Mouse (Mus musculus) liver, adult (tissue): Measurements from ENCODE around the gene Olfr322.

Experiments used
- GATA4 ChIP-seq: IDR thresholded peaks from 2 replicates; pipeline ENCODE4 v1.6.1; 2014; ENCODE audit warnings: mild to moderate bottlenecking, low read length; ENCODE audit not compliant: insufficient replicate concordance

Gene Olfr322

DNA sequence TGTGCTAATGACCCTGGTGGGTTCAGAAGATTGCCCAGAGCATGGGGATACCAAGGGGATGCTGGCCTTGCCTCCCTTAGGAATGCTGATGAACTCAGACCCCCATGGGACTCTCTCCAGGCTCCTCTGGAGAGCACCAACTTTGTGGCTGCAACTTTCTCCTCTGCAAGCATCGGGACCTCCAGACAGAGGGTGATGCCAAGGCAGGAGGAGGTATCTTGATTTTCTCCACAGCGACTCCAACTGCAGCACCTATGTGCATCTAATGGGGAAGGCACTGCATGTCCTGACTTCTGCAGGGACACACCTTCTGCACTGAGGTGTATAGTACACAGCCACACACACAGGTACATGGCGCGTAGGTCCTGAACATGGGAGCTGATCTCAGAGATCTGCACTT lies at the start of gene Olfr322:
Gene Olfr322, plus strand, starts transcription at position 187 of the 400 bp plus-strand sequence.
- TF ChIP-seq GATA4, result no peak

DNA sequence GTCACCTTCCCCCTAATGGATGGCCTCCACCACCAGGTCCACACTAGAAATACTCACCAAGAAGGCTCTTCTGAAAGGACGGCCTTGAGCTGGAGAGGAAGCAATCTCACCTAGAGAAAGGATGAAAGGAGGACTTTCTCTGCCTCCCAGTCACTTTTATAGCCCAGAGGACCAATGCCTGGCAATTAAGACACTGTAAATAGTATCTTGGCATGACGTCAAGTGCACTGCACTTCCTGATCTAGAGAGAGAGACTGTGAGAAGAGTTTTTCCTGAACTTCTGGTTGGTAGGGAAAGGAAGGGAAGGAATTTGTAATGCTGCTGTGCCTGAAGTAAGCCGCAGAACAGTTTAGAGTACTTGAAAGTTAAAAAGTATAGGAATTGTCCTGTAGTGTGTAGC lies 45.2 kb upstream of the Olfr322 start:
- TF ChIP-seq GATA4, result no peak

DNA sequence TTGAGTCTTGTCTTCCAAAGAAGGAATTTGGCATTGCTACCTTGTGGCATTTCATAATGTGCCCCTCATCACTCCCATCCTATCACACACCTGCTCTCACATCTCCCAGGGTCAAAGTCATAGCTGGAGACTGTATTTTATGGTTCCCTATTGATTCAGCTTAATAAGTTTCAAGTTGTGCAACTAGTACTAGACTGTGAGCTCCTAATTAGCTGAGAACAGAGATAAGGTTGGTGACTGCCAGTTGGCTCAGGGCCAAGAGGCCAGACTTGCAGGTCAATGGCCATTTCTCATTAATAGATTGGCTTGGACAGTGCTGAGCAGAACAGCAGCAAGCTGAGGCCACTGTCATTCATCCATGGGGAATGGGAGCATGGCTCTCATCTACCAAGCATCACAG lies 44.1 kb upstream of the Olfr322 start:
- TF ChIP-seq GATA4, result peak; percentile 67; the same call in 1 of the 2 replicates

DNA sequence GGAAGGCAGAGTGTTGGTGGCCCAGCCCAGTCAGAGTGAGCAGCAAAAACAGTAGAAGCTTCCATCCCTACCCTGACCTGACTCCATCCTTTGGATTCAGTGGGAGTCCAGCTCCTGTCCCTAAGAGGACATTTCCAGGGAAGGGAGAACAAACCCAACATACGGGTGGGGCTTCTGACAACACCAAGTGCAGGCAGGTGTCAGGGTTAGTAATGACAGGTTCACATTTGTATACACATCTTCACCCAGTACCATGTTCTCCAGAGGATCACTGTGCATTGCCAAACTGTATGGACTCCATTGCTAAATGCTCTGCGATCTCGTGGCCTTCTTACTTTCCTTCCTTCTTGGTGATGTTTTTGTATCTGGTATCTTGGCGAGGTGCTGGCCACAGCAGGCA lies 42.6 kb upstream of the Olfr322 start, which contains the start of gene 2210407C18Rik:
Gene 2210407C18Rik, minus strand, starts transcription at position 101 of the 400 bp plus-strand sequence.
- no peak for TF ChIP-seq GATA4

DNA sequence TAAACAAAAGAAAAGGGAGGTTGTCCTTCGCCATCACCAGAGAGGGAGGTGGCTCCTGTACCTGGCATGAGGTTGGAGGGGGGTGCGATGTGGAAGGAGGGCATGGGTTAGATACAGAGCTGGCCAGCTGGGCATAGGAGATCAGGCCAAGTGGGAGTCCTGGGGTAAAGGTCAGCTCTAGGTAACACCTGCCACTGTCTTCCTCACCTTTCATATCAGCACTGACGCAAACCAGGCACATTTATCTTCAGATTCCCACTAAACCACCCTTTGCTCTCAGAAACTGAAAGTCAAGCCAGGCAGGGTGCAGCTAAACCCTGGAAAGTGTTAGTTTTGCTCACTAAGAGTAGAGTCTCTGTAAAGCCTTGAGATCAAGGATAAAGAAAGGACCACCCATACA lies 40.2 kb upstream of the Olfr322 start:
- no peak for TF ChIP-seq GATA4

DNA sequence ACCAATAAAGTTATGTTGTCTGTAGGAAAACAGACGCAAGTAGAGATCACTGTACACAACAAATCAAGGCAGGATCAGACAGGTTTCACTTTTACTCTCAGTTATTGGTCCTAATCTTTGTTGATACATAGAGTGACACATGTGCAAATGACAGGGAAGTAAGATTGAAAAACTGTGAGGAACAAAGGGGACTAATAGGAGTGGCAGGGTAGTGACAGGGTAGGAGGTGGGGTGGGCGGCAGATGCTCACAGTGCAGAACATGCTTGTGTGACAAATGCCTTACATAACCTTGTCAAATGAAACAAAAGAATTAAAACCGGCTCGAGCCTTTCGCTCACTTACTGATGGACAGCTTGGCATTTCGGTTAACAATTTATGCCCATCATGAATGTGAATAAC lies 39.8 kb upstream of the Olfr322 start:
- TF ChIP-seq GATA4, result no peak

DNA sequence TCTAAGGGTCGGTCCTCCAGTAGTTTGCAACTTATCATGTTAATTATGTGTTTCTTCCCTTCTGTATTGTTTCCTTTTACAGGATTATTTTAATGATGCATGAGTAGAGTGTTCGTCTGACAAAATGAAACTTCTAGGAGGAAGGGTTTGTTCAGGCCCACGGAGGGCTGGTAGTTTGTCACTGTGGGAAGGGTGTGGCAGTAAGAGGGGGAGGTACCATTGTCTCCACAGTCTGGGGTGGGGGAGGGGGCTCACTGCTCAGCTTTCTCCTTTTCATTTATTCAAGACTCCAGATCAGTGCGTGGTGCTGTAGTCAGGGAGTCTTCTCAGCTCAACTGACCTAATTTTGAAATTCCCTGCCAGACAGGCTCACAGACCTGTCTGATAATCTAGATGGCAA lies 32.4 kb upstream of the Olfr322 start:
- no peak for TF ChIP-seq GATA4

DNA sequence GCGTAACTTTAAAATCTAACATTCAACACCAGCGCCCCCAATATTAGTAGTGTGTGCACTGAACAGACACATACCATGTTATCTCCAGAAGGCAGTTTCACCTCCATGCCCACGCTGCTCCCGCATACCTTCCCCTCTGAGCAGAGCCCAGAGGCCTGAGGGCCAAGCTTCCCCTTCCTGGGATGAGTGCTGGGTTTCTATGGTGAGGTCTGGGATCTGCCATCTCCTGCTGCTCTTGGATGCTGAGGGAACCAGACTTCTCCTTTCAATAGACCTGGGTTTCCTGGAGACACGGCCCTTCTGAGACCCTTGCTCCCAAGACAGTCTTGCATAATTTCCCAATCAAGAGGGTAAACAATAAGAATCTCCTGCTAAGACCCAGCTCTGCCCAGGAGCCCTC lies 28.2 kb upstream of the Olfr322 start, which contains the start of gene Olfr323:
Gene Olfr323, minus strand, starts transcription at position 101 of the 400 bp plus-strand sequence.
- TF ChIP-seq GATA4, result no peak

DNA sequence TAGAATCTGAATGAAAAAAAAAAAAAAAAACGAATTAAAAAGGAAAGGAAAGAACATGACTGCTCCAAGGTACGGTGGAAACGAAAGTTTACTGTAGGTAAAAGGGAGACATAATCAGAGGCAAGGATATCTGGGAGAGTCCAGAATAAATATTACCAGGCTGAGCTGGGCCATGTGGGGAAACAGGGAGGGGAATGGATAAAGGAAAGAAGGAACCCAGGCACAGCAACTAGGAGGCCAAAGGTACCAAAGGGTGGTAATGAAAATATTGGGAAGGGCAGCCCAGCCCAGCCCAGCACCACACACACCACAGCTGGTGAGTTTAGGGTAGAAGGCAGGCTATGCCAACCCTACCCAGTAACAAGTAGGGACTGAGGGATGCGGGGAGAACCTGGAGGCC lies 23.7 kb upstream of the Olfr322 start:
- no peak for TF ChIP-seq GATA4

DNA sequence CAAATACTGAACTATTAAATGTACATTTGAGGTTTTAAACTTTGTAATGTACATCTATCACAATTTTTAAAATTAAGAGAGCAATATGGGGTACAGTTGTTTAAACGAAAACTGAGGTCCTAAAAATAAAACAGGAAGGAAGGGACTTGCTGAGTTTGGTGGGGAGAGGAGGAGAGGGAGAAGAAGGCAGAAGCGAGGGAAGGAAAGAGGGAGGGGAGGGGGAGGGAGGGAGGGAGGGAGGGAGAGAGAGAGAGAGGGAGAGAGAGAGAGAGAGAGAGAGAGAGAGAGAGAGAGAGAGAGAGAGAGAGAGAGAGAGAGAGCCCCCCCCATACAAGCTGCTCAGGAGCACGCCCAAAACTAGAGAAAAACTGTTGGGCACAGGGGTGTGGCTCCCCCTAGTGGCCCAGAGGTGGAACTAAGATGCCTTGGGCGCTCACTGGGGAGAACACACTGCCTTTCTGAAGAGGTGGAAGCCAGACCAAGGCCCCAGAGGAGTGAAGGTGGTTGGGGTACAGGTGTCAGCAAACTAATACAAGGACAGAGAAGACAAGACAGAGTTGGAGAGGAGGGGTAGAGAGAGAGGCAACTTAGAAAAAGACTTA lies 22.1 kb upstream of the Olfr322 start:
- TF ChIP-seq GATA4, result no peak

DNA sequence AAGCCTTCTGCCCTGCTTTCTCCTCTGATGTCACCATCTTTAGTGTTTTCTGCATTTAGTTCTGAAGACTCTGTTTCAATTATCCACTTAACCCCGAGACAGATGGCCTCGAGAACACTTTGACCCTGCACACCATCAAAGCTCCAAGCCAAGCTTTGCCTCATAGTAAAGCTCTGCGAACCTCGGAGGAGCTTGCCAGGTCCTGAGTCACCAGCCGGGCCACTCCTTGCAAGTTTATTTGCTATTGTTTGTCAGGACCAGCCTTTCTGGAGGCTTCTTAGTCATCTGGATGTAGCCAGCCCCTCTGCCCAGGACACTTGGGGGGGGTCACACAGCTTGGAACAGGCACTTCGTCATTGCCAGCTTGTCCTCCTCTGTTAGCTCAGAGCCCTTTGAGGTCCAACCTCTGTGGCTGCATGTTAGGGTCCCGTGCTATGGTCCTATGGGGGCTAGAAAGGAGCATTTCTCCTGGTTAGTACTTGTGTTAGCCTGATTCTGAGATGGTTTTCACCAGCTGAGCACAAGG lies 20.3 kb upstream of the Olfr322 start:
- TF ChIP-seq GATA4, result no peak

DNA sequence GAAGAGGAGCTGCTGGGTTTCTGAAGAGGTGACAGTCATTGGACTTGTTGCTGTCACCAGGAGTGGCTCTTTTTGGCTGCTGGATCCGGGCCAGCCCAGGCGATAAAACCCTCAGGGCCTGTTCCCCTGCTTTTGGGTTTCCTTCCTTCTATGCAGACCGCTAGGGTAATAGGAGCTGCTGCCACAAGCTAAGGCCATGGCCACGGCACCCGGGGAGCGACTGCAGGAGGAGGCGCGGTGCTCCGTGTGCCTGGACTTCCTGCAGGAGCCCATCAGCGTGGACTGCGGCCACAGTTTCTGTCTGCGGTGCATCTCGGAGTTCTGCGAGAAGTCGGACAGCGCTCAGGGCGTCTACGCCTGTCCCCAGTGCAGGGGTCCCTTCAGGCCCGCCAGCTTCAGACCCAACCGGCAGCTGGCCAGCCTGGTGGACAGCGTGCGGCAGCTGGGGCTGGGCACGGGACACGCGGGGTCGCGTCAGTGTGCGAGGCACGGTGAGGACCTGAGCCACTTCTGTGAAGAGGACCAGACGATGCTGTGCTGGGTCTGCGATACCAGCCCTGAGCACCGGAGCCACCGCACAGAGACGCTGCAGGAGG lies 18.2 kb upstream of the Olfr322 start, which contains the start of gene Trim58:
Gene Trim58, plus strand, starts transcription at position 194 of the 596 bp plus-strand sequence.
- TF ChIP-seq GATA4, result no peak

DNA sequence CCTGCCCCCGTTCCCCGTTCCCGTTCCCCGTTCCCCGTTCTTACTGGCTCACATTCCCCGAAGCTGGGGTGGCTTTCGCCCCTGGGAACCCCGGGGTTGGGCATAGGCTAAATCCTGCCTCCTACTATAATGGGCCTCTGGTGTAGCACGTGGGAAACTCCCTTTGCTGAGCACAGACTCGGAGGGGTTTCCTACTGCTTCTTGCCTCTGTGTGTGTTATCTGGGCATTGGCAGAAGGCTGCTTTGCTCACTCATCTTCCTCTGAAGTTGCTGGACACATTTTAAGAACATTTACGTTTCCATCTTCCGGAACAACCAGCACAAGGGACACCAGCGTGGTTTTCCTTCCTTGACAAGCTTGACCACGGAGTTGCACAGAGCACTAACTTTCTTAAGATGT lies 17.5 kb upstream of the Olfr322 start:
- no peak for TF ChIP-seq GATA4

DNA sequence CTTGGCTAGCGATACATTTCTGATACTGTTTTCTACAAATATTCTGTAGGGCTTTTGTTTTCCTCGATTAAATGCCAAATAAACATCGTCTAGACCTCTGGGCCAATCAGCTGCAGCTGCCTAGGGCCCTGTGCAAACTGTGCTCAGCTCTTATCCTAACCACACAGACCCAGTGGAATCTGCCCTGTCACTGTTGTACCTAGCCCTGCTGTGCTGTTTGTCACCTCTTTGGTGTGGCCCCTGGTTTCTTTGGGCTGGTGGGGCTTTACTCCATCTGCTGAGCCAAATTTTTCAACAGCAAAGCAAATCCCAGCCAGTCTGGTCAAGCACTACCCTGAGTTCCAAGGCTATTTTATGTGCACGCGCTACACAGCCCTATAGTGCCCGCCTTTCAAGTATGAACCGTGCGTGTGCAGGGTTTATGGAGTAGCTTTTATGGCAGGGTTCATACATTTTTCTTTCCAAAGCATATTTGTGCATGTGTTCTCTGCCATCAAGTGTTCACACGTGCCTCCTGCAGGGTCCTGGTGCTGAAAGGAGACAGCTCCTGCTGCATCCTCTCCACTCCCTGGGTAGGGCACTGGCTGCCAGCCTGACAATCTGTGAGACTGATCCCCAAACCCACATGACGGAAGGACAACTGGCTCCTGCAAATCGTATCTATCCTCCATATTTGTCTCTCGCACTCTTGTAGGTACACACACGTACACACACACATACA lies 16.8 kb upstream of the Olfr322 start:
- no peak for TF ChIP-seq GATA4

DNA sequence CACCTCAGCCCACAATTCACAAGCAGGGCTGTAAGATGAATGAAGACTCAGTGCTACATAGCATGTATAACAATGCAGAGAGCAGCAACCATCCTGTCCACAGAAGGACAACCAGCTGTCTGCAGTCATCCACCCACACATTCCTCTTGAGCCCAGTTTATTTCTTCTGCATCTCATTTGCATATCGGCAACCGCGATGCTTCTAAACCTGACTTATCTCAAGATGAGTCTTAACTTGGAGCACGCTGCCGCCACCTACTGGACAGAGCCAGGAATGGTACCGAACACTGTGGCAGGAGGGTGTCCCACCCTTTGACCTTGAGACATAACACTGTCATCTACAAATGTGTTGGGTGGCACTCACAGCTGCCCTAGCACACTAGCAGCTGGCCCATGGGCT lies 15.2 kb upstream of the Olfr322 start:
- no peak for TF ChIP-seq GATA4

DNA sequence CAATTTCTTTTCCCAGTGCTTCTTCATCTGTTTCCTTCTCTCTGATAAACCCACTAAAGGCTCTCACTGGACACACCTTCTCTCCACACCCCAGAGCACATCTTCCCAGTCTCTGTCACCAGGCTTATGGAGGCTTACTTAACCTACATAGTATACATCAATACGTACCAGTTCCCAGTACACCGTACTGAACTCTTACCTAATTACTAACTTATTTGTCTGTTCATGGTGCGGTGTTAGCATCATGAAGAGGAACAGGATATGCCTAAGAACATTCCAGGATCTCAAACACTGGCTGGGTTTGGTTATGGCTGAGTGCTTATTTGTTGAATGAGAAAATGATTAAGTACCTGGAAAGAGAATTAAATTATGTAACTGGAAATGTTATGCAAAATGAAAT lies 3.4 kb upstream of the Olfr322 start:
- no peak for TF ChIP-seq GATA4
